Mouse (Mus musculus) layer of hippocampus, postnatal 14 days (tissue): ENCODE data around the gene Specc1. TPM values are rescaled to one million over a fixed set of nuclear protein-coding genes. Genes with fewer than 3 reads are reported as not detected.

Experiments used
- DNase-seq, 2 experiments: peaks; one replicate each; pipeline ENCODE4 v3.0.0; 2021 to 2022; ENCODE audit warnings: low spot score in 2 of 2, mixed read lengths in 1 of 2
- total RNA-seq, 2 experiments: library from RNA; stranded (reverse); gene quantifications; 2 replicates each; pipeline ENCODE4 v1.2.3; 2021

The Specc1 gene
- total RNA-seq, 2 experiments from 2014 or later, result 66.1 to 69.8 TPM

GRCm38 (mm10) chr11:62045964-62046363, 89.4 kb downstream of the Specc1 start:
- no peak for DNase-seq

GRCm38 (mm10) chr11:62047817-62048640, 91.5 kb downstream of the Specc1 start:
- peak; percentile 53 to 77 for DNase-seq

- no peak for DNase-seq
Measured at GRCm38 (mm10) chr11:62049170-62049569, 92.6 kb downstream of the Specc1 start.

- no peak for DNase-seq
Measured at GRCm38 (mm10) chr11:62050356-62051330, 94.1 kb downstream of the Specc1 start.

- no peak for DNase-seq
Measured at GRCm38 (mm10) chr11:62051487-62051886, 94.9 kb downstream of the Specc1 start.

- DNase-seq, result no peak
Measured at GRCm38 (mm10) chr11:62053928-62054327, 97.4 kb downstream of the Specc1 start.

- DNase-seq, result no peak
Measured at GRCm38 (mm10) chr11:62064565-62064964, 108.0 kb downstream of the Specc1 start.

GRCm38 (mm10) chr11:62065655-62066054, 109.1 kb downstream of the Specc1 start:
- no peak for DNase-seq

GRCm38 (mm10) chr11:62069554-62069953, 113.0 kb downstream of the Specc1 start:
- peak; percentile 14 to 16 for DNase-seq

- DNase-seq, result peak in 1 of 2 experiments; percentile 40
Measured at GRCm38 (mm10) chr11:62070206-62070605, 113.6 kb downstream of the Specc1 start.

GRCm38 (mm10) chr11:62072406-62072805, 115.8 kb downstream of the Specc1 start:
- no peak for DNase-seq

- DNase-seq, result no peak
Measured at GRCm38 (mm10) chr11:62073575-62074140, 117.1 kb downstream of the Specc1 start.

- DNase-seq, result no peak
Measured at GRCm38 (mm10) chr11:62074578-62074977, 118.0 kb downstream of the Specc1 start.

GRCm38 (mm10) chr11:62075071-62075470, 118.5 kb downstream of the Specc1 start:
- no peak for DNase-seq

GRCm38 (mm10) chr11:62075551-62075950, 119.0 kb downstream of the Specc1 start:
- DNase-seq, result no peak

- DNase-seq, result peak; percentile 81 to 95
Measured at GRCm38 (mm10) chr11:62076345-62077156, 120.0 kb downstream of the Specc1 start.

- peak in 1 of 2 experiments; percentile 13 for DNase-seq
Measured at GRCm38 (mm10) chr11:62077157-62077865, 120.7 kb downstream of the Specc1 start.

- no peak for DNase-seq
Measured at GRCm38 (mm10) chr11:62078371-62078770, 121.8 kb downstream of the Specc1 start.

- DNase-seq, result no peak
Measured at GRCm38 (mm10) chr11:62079100-62079857, 122.7 kb downstream of the Specc1 start.
